Mouse (Mus musculus): Measurements from ENCODE around the gene Ptprc.

DNA sequence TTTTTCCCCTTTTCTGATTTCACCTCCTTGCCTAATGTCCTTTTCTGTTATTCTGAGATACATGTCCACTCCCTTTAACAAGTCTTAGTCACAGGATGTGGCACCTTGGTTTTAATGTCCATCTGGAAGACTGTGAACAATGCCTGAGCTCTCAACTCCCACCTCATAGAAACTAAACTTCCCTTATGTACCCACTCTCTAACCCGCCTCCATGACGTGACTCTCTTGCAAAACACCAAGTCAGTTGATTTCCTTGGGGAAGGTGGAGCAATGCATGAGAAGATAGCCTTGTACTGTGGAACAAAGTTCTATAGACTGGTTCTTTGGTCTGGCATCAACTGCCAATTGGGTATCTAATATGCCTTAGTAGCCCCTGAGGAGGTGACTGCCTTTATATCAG is 16.6 kb downstream of the Ptprc start:
- TF ChIP-seq EP300 (IDR thresholded peaks at IDR 0.05; ENCODE audit: insufficient read depth, low read depth, low read length) (no peak), CTCF (IDR thresholded peaks at IDR 0.05; ENCODE audit: low read depth, low read length) (no peak), POLR2A (IDR thresholded peaks at IDR 0.05; ENCODE audit: insufficient read depth, low read length) (no peak)

Measured in ES-Bruce4 (cell line).